Mouse (Mus musculus): ENCODE results near the gene Cyb561. TPM values are rescaled to one million over a fixed set of nuclear protein-coding genes. Genes with fewer than 3 reads are reported as not detected.
A peak's percentile ranks its signal among the peaks of the same experiment; 100 is the strongest.

Cyb561 gene
- polyA plus RNA-seq, 1 experiment from 2014 or later = 12.3 TPM

GRCm38 (mm10) chr11:105931380-105931779, 21.8 kb downstream of the Cyb561 start:
- DNase-seq (ENCODE audit: low spot score) = no peak
- WGBS = 88% methylated on average over 3 of the region's 3 CpGs
- no peak overlapping the region for H3K27ac ChIP-seq (replicated peaks)
- peaks cover 17% of the 10 kb centered on the region for H3K4me1 ChIP-seq
- no peaks in the 10 kb centered on the region; the same call in 1 of the 2 replicates for H3K36me3 ChIP-seq
- H3K9me3 ChIP-seq (replicated peaks) = no peaks in the 10 kb centered on the region
- peaks cover 5% of the 10 kb centered on the region for H3K27me3 ChIP-seq (ENCODE audit: low read depth, poor library complexity, severe bottlenecking)
- H3K4me3 ChIP-seq = no peak overlapping the region

- 67% methylated on average over 5 of the region's 5 CpGs for WGBS
- no peaks in the 10 kb centered on the region for H3K9me3 ChIP-seq (replicated peaks)
- no peak overlapping the region for H3K4me3 ChIP-seq
- H3K36me3 ChIP-seq = peaks cover 4% of the 10 kb centered on the region; the same call in 1 of the 2 replicates
- no peaks in the 10 kb centered on the region; the same call in 1 of the 2 replicates for H3K4me1 ChIP-seq
- DNase-seq (ENCODE audit: low spot score) = no peak
- H3K27me3 ChIP-seq (ENCODE audit: low read depth, poor library complexity, severe bottlenecking) = no peaks in the 10 kb centered on the region
- H3K27ac ChIP-seq (replicated peaks) = no peak overlapping the region
Measured at GRCm38 (mm10) chr11:105928171-105928570, 25.0 kb downstream of the Cyb561 start.

GRCm38 (mm10) chr11:105927065-105928030, 25.8 kb downstream of the Cyb561 start:
- no peaks in the 10 kb centered on the region for H3K27me3 ChIP-seq (ENCODE audit: low read depth, poor library complexity, severe bottlenecking)
- H3K4me1 ChIP-seq = no peaks in the 10 kb centered on the region; the same call in 1 of the 2 replicates
- peak; percentile 69 for DNase-seq (ENCODE audit: low spot score)
- H3K9me3 ChIP-seq (replicated peaks) = no peaks in the 10 kb centered on the region
- peaks cover 11% of the 10 kb centered on the region for H3K36me3 ChIP-seq
- WGBS = 57% methylated on average over 14 of the region's 14 CpGs
- 0 out of 2 replicates have a peak overlapping the region, but pooled peaks have one; percentile 39 for H3K27ac ChIP-seq (replicated peaks)
- H3K4me3 ChIP-seq = no peak overlapping the region

- Histone ChIP-seq H3K36me3 (peaks cover 36% of the 10 kb centered on the region), H3K27ac (replicated peaks) (no peak overlapping the region), H3K4me3 (no peak overlapping the region), H3K27me3 (ENCODE audit: low read depth, poor library complexity, severe bottlenecking) (no peaks in the 10 kb centered on the region), H3K9me3 (replicated peaks) (no peaks in the 10 kb centered on the region), H3K4me1 (no peaks in the 10 kb centered on the region; the same call in 1 of the 2 replicates)
- whole genome bisulfite sequencing = 91% methylated on average over 20 of the region's 20 CpGs
- no peak for DNase-seq (ENCODE audit: low spot score)
Measured at GRCm38 (mm10) chr11:105922769-105923663, 30.1 kb downstream of the Cyb561 start.

GRCm38 (mm10) chr11:105921275-105921674, 31.9 kb downstream of the Cyb561 start:
- H3K27ac ChIP-seq (replicated peaks) = no peak overlapping the region
- H3K27me3 ChIP-seq (ENCODE audit: low read depth, poor library complexity, severe bottlenecking) = no peaks in the 10 kb centered on the region
- peaks cover 36% of the 10 kb centered on the region for H3K36me3 ChIP-seq
- H3K4me3 ChIP-seq = no peak overlapping the region
- no peaks in the 10 kb centered on the region for H3K4me1 ChIP-seq
- H3K9me3 ChIP-seq (replicated peaks) = no peaks in the 10 kb centered on the region
- DNase-seq (ENCODE audit: low spot score) = no peak
- WGBS = 93% methylated on average over 5 of the region's 5 CpGs

- Histone ChIP-seq H3K36me3 (peaks cover 36% of the 10 kb centered on the region), H3K9me3 (replicated peaks) (no peaks in the 10 kb centered on the region), H3K27me3 (ENCODE audit: low read depth, poor library complexity, severe bottlenecking) (no peaks in the 10 kb centered on the region), H3K4me1 (no peaks in the 10 kb centered on the region), H3K4me3 (no peak overlapping the region), H3K27ac (replicated peaks) (no peak overlapping the region)
- no peak for DNase-seq (ENCODE audit: low spot score)
- 93% methylated on average over 2 of the region's 2 CpGs for WGBS
Measured at GRCm38 (mm10) chr11:105920836-105921235, 32.3 kb downstream of the Cyb561 start.

- DNase-seq (ENCODE audit: low spot score) = no peak
- H3K4me3 ChIP-seq = no peak overlapping the region
- no peaks in the 10 kb centered on the region for H3K9me3 ChIP-seq (replicated peaks)
- no peaks in the 10 kb centered on the region for H3K27me3 ChIP-seq (ENCODE audit: low read depth, poor library complexity, severe bottlenecking)
- H3K36me3 ChIP-seq = peaks cover 36% of the 10 kb centered on the region
- H3K4me1 ChIP-seq = no peaks in the 10 kb centered on the region
- H3K27ac ChIP-seq (replicated peaks) = no peak overlapping the region
- WGBS = 84% methylated on average over 3 of the region's 3 CpGs
Measured at GRCm38 (mm10) chr11:105920098-105920785, 32.9 kb downstream of the Cyb561 start.

GRCm38 (mm10) chr11:105913580-105913979, 39.6 kb downstream of the Cyb561 start:
- Histone ChIP-seq H3K4me3 (no peak overlapping the region), H3K27ac (replicated peaks) (no peak overlapping the region), H3K4me1 (no peaks in the 10 kb centered on the region), H3K27me3 (ENCODE audit: low read depth, poor library complexity, severe bottlenecking) (no peaks in the 10 kb centered on the region), H3K36me3 (no peaks in the 10 kb centered on the region), H3K9me3 (replicated peaks) (no peaks in the 10 kb centered on the region)
- 57% methylated on average over 5 of the region's 5 CpGs for WGBS
- no peak for DNase-seq (ENCODE audit: low spot score)

GRCm38 (mm10) chr11:105911592-105912375, 41.4 kb downstream of the Cyb561 start:
- Histone ChIP-seq H3K27me3 (ENCODE audit: low read depth, poor library complexity, severe bottlenecking) (no peaks in the 10 kb centered on the region), H3K4me3 (no peak overlapping the region), H3K27ac (replicated peaks) (no peak overlapping the region), H3K9me3 (replicated peaks) (no peaks in the 10 kb centered on the region), H3K4me1 (no peaks in the 10 kb centered on the region), H3K36me3 (no peaks in the 10 kb centered on the region)
- peak; percentile 56 for DNase-seq (ENCODE audit: low spot score)
- 41% methylated on average over 4 of the region's 4 CpGs for WGBS

GRCm38 (mm10) chr11:105911149-105911548, 42.0 kb downstream of the Cyb561 start:
- H3K27me3 ChIP-seq (ENCODE audit: low read depth, poor library complexity, severe bottlenecking) = no peaks in the 10 kb centered on the region
- no peak overlapping the region for H3K4me3 ChIP-seq
- H3K9me3 ChIP-seq (replicated peaks) = no peaks in the 10 kb centered on the region
- H3K36me3 ChIP-seq = no peaks in the 10 kb centered on the region
- H3K27ac ChIP-seq (replicated peaks) = no peak overlapping the region
- no peaks in the 10 kb centered on the region for H3K4me1 ChIP-seq
- DNase-seq (ENCODE audit: low spot score) = no peak

GRCm38 (mm10) chr11:105909617-105910016, 43.5 kb downstream of the Cyb561 start:
- no peaks in the 10 kb centered on the region for H3K36me3 ChIP-seq
- no peak overlapping the region for H3K27ac ChIP-seq (replicated peaks)
- no peaks in the 10 kb centered on the region for H3K9me3 ChIP-seq (replicated peaks)
- no peaks in the 10 kb centered on the region for H3K27me3 ChIP-seq (ENCODE audit: low read depth, poor library complexity, severe bottlenecking)
- H3K4me3 ChIP-seq = no peak overlapping the region
- H3K4me1 ChIP-seq = no peaks in the 10 kb centered on the region
- 85% methylated on average over 2 of the region's 2 CpGs for WGBS
- no peak for DNase-seq (ENCODE audit: low spot score)
